Mouse (Mus musculus) right cerebral cortex, postnatal 25 days (tissue): Measurements from ENCODE around the gene Pou1f1.

Experiments used
- DNase-seq: peaks from one replicate; pipeline ENCODE4 v3.0.0; 2022

The Pou1f1 gene

DNA sequence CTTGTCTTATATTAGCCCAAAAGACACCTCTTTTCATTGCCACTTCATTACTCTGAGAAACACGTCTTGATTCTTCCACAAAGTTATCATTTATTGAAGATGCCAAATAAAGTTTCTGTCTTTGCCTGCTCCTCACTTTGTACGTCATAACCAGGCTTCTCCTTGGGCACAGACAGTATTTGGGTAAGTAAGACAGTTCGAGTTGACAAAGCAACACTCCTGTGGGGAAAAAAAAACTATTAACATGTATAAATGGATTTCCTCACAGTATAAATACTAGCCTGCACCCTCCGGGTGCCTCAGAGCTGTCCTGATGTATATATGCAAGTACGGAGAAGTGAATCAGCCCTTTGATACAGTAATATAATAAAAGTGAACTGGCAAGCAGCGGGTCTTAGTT lies at the start of gene Pou1f1:
TSS of gene Pou1f1 (plus strand) at position 301 of the 400 bp plus-strand sequence.
- no peak for DNase-seq

DNA sequence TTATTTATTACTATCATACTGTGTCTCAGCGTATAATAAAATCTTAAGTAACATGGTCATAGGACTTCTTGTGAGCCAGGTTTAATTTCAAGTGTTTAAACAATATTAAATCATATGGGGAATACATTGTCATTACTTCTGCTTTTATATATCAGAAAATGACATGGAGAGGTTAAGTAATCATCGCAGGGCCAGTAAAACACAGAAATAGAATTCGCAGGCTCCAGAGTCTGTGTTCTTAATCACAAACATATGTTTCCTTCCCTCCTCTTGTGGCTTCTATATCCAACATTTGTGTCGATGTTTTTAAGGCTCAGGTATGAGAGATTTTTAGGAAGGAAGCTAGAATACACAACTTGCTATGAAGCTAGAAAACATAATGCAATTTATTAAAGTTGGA lies 49.7 kb upstream of the Pou1f1 start:
- no peak for DNase-seq

GRCm38 (mm10) chr16:65472472-65473001 lies 47.8 kb upstream of the Pou1f1 start:
- DNase-seq, result peak; percentile 11

DNA sequence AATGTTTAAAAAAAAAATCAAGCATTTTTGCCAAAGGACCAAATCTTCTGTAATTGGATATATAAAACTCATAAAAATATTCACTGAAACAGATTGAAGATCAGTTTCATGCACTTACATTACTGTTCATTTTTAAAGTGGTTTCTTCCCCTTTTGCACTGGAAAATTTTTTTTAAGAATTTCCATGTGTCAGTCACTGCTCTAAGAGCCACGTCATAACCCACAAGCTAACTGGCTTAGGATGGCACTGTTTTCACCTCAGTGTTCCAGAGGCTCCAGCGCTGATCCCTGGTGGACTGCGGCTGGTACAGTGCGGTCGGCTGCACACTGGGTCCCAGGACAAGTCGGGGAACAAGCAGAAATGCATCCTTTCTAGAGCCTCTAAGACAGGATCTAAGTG lies 34.6 kb upstream of the Pou1f1 start:
- DNase-seq, result no peak

GRCm38 (mm10) chr16:65496030-65496429 lies 24.3 kb upstream of the Pou1f1 start:
- no peak for DNase-seq

DNA sequence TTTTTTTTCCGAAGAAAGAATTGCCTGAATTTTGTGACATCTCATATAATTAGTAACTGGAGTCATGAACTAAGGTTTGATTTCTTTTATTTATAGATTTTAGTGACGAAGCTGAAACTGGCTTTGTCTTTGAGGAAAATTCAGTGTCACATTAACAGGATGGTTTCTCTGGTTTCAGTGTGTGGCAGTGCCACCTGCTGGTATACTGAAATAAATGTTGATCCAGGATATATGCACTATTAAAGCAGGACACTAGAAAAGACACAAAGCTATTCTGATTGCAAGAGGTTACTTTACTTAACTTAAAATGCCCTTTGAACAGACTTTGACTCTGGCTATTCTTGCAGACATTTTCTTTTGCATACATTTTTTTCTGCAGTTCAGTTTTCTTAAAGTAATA lies 23.3 kb upstream of the Pou1f1 start:
- peak; percentile 30 for DNase-seq

DNA sequence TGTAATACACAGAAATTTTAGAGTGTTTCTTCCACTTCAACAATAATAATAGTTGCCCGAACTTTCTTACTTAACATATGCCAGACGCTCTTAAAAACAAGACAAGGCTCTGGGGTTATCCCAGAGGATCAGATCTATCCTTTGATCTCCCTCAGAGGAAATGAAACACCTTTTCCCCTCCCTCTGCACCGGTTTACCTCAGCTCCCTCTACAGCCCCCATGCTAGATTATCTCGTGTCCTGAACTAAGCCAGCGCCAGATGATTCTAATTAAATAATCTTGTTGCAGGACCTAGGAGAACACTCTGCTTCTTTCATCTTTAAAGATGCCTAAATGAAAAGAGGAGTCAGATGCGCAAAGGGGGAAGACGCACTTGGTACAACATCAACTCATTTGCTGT lies 6.1 kb upstream of the Pou1f1 start:
- no peak for DNase-seq

DNA sequence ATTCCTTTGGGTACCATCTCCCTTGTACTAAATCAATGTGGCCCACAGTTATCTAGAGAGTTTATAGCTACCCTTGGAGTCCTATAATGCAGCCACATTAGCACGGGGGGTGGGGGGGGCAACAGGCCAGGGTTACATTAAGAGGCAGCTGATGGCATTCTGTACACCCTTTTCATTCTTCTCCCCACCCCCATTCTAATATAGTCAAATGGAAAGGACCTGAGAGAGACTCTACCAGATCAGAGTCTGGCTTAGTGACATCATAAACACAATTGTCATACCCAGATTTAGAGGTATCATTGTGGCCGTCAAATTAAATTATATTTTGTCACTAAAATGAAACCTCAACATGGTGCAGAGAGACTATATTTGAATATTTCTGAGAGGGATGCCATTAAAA lies 5.7 kb downstream of the Pou1f1 start:
- DNase-seq, result no peak

- DNase-seq, result no peak
Measured at GRCm38 (mm10) chr16:65526695-65527094, 6.4 kb downstream of the Pou1f1 start.

DNA sequence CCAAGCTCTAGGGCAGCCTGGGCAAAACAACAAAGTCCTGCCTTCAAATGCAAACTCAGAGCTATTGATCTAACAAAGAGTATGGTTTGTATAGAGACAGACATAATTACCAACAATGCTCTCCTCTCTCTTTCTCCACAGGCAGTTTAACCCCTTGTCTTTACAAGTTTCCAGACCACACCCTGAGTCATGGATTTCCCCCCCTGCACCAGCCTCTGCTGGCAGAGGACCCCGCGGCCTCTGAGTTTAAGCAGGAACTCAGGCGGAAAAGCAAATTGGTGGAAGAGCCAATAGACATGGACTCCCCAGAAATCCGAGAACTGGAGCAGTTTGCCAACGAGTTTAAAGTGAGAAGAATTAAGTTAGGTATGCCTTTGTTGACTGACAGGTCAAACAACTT lies 9.3 kb downstream of the Pou1f1 start:
- DNase-seq, result no peak

- DNase-seq, result peak; percentile 75
Measured at GRCm38 (mm10) chr16:65531663-65532062, 11.4 kb downstream of the Pou1f1 start.

- DNase-seq, result peak; percentile 25
Measured at GRCm38 (mm10) chr16:65533315-65533999, 13.1 kb downstream of the Pou1f1 start.

GRCm38 (mm10) chr16:65543676-65544293 lies 23.5 kb downstream of the Pou1f1 start:
- DNase-seq, result no peak

DNA sequence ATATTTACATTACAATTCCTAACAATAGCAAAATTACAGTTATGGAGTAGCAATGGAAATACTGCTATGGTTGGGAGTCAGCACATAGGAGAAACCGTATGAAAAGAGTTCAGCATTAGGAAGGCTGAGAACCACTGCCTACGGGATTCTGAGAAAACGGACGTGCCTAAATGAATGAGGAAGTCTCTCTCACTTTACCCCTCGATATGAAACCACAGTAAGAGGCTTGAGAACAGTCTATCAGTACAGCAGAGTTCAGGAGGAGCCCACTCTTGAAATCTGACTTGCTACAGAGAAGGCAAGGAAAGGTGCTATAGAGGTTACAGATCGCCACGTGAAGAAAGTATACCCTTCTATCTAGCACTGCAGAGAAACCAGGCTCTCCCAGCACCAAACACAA lies 28.6 kb downstream of the Pou1f1 start:
- no peak for DNase-seq

DNA sequence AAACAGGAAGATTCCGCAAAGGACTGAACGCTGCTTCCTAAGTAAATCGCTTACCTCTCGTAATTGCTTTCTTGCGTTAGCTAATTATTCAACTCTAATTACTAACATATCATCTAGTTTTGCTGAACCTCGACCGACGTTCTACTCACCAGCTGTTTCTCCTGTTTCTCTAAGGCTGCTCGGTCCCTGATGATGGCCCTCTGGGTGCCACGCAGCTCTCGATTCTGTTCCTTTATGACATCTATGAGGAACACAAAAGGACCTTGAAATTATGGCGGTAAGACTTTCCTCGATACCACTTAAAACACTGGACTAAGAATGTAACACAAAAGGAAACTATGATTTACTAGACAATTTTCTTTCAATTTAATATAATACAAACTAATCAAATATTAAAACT lies 30.5 kb downstream of the Pou1f1 start:
- DNase-seq, result no peak

GRCm38 (mm10) chr16:65554267-65554666 lies 34.0 kb downstream of the Pou1f1 start:
- DNase-seq, result no peak

GRCm38 (mm10) chr16:65557369-65557768 lies 37.1 kb downstream of the Pou1f1 start:
- no peak for DNase-seq

- DNase-seq, result no peak
Measured at GRCm38 (mm10) chr16:65559591-65559990, 39.3 kb downstream of the Pou1f1 start.

GRCm38 (mm10) chr16:65560996-65561962 lies 41.0 kb downstream of the Pou1f1 start:
- DNase-seq, result no peak

DNA sequence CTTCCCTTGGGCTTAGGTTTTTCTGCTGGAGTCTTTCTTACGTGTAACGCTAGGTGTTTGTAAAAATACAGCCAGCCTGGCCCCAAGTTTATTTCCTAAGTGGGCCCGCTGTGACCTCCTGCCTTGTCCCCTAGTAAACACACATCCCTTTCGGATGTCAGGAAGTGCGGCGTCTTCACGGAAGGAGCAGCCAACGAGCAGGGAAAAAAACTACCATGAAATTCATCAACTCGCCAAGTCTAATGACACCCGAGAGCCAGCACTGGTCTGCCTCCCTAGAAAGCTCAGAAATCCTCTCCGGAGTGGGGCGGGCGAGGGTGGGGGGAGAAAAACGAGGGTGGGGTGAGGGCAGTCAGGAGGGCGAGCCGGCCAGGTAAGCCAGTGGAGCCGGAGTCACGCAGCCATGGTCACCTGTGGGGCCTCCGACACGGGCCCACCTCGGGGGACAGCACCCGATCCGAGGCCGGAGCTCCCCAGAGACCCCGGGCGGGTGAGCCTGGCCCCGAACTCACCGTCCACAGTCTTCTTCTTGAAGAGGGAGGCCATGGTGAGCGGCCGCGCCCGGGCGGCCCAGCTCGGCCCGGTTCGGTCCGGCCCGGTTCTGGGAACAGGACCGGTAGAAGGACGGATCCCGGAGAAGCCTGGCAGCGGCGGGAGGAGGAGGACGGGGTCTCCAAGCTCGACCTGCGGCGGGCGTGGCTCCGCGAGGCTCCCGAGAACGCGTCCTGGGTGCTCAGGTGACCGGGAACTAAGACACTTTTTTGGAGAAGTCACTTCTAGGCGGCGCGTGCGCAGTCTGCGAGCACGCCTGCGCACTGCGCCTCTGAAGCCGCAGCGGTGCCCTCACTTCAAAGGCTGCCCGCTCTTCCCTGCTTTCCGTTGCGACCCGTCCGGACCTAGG lies 41.9 kb downstream of the Pou1f1 start, which contains the start of gene Chmp2b:
TSS of gene Chmp2b (minus strand) at position 764 of the 901 bp plus-strand sequence.
- DNase-seq, result peak; percentile 86

DNA sequence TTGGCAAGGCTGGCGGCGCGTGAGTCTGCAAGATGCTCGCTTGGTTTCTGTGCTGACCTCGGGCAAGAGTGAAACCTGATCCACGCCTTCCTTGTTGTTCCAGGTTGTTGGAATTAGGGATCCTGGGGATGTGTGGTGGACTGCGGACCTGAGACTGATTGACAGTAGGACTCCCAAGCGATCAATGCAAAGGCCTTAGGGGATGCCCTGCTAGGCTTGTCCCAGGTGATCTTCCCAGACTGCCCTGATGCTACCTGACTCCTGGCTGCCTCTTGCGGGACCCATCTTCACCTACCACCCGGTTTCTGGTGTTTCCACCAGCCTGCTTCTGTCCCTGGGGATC lies 42.5 kb downstream of the Pou1f1 start:
- no peak for DNase-seq

DNA sequence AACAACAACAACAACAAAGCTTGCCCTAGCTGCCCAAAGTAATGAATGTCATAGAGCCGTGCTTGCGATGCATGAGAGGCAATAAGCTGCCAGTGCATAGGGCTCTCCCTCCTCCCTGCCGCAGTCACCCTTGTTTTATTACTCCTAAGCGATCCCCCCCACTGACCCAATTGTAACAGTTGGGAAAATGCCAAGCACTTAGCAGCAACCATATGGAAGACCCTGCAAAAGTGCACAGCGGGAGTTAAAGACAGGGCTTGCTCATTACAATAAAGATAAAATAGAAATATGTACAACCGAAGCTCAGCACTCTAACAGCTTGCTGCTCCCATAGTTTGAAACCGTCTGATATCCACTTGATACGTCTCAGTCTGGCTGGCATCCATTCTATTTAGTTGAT lies 44.0 kb downstream of the Pou1f1 start:
- no peak for DNase-seq
